Mouse (Mus musculus): ENCODE measurements around the gene 5430403G16Rik. TPM values are rescaled to one million over a fixed set of nuclear protein-coding genes. Genes with fewer than 3 reads are reported as not detected.
"Not testable (repeated sequence)": the region's sequence is repeated elsewhere in the genome, so short reads cannot be mapped to it uniquely, and the experiment has no call there.

5430403G16Rik gene
- 0.08 TPM for polyA plus RNA-seq (2012; fragmentation: generic; extraction: Trizol)

DNA sequence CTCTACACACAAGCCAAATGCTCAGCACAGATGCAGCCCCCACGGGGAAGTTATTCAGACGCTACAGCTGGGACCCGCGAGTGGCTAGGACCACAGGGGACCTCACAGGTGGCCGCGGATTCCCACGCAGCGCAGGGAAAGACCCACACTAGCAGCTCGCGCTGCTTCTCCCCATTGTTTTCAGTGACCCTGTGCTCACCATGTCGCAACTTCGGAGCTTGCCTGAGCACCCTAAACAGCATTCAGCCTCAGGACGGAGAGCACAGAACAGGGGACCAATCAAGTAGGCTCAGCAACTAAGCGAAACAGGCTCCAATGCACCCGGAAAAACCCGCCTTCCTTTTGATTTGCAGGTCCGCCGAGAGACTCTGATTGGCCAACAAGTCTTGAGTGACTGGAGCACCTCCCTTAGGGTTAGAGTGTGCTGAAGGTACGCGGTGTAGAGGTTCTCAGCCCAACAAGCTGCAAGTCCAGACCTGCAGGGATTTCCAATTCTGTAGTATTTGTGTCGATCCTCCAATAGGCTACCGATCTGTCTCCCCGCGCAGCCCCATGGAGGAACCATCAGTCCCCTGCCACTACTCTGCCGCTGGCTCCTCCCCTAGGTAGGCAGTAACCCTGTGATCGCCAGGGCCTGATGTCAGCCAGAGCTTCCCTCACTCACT, at the start of gene 5430403G16Rik:
5430403G16Rik (minus strand) TSS at position 505 of the 665 bp plus-strand sequence.
- H3K79me2 ChIP-seq (ENCODE audit: control insufficient read depth, insufficient read depth); H3ac ChIP-seq (ENCODE audit: control insufficient read depth, insufficient read length); H3K4me3 ChIP-seq; H3K36me3 ChIP-seq (ENCODE audit: control insufficient read depth, insufficient read depth); H3K27me3 ChIP-seq (ENCODE audit: control insufficient read depth, insufficient read depth, insufficient read length): not testable (repeated sequence)
- H3K4me2 ChIP-seq (ENCODE audit: low read depth) = peak within 1 kb of the TSS; percentile 38

DNA sequence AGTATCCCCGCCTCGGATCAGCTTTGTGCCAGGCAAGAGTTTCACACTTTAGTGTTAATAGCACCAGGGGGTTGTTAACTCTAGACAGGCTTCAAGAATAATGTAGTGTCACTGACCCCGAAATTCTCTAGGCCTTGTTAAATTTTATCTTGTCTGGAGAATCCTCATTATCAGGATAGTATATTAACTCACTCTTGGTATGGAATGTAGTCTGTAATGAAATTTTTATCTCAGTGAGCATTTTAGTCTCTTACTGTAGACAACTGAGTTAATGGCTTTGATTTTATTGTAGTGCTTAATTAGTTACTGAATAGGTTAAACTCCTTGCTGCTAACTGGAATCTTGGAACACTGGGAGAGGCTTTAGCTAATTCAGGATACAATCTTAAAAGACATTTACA, 26.5 kb upstream of the 5430403G16Rik start:
- not testable (repeated sequence) for H3ac ChIP-seq (ENCODE audit: control insufficient read depth, insufficient read length); H3K27me3 ChIP-seq (ENCODE audit: control insufficient read depth, insufficient read depth, insufficient read length)

GRCm38 (mm10) chr5:109691205-109691965, 544 bp upstream of the 5430403G16Rik start:
- H3K36me3 ChIP-seq (ENCODE audit: control insufficient read depth, insufficient read depth); H3K4me2 ChIP-seq (ENCODE audit: low read depth); H3K27me3 ChIP-seq (ENCODE audit: control insufficient read depth, insufficient read depth, insufficient read length); H3K4me3 ChIP-seq; H3ac ChIP-seq (ENCODE audit: control insufficient read depth, insufficient read length); H3K79me2 ChIP-seq (ENCODE audit: control insufficient read depth, insufficient read depth): not testable (repeated sequence)

More for the DNA sequence above, 26.5 kb upstream of the 5430403G16Rik start:
- not testable (repeated sequence) for H3K36me3 ChIP-seq (ENCODE audit: control insufficient read depth, insufficient read depth); H3K4me3 ChIP-seq; H3K4me2 ChIP-seq (ENCODE audit: low read depth); H3K79me2 ChIP-seq (ENCODE audit: control insufficient read depth, insufficient read depth)

DNA sequence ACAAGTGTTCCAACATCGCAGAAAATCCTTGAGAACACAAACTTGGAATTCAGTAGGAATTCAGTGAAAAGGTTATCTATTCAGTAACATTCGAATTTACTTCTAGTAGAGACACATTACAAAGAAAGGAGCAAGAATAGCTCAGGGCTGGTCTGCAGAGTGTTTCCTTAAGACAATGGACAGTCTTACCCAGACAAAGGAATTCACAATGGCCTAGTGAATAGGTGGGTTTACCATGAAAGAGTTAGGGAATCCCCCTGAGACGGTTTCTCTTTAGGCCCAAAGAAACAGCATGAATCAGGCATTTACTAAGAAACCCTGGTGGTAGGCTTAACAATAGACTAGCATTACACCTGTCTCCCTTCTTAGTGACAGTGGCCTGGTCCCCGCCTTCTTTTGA, 7.9 kb downstream of the 5430403G16Rik start:
- Histone ChIP-seq H3K36me3 (ENCODE audit: control insufficient read depth, insufficient read depth) (no peaks in the 10 kb centered on the region), H3K4me3 (no peak overlapping the region), H3K79me2 (ENCODE audit: control insufficient read depth, insufficient read depth) (no peaks in the 10 kb centered on the region), H3K4me2 (ENCODE audit: low read depth) (no peak overlapping the region), H3ac (ENCODE audit: control insufficient read depth, insufficient read length) (no peak overlapping the region), H3K27me3 (ENCODE audit: control insufficient read depth, insufficient read depth, insufficient read length) (no peaks in the 10 kb centered on the region)
- TF ChIP-seq MYOG (IDR thresholded peaks at IDR 0.05; ENCODE audit: control insufficient read depth in 1 of 3, insufficient read depth in 1 of 3, insufficient read length in 2 of 3, low read depth in 2 of 3) (no peak), USF1 (IDR thresholded peaks at IDR 0.05; ENCODE audit: low read depth) (no peak), CEBPB (IDR thresholded peaks at IDR 0.05; ENCODE audit: insufficient read depth, poor library complexity, severe bottlenecking) (no peak)

Other genes starting within 250 kb of the 5430403G16Rik start
- 16.3 TPM for gene Crlf2, start 132.0 kb downstream of the 5430403G16Rik start, polyA plus RNA-seq (2012; fragmentation: generic; extraction: Trizol)
- 0.72 TPM for gene 4930522L14Rik, start 60.8 kb upstream of the 5430403G16Rik start, polyA plus RNA-seq (2012; fragmentation: generic; extraction: Trizol)
- gene Gm15446, start 232.4 kb upstream of the 5430403G16Rik start, polyA plus RNA-seq (2012; fragmentation: generic; extraction: Trizol) = 0.96 TPM

All from myocyte (in vitro differentiated cells).